Mouse (Mus musculus): ENCODE measurements around the gene Kat6b.
A peak's percentile ranks its signal among the peaks of the same experiment; 100 is the strongest.

- TF ChIP-seq CTCF (IDR thresholded peaks at IDR 0.05; ENCODE audit: insufficient read depth, low read depth, low read length): 0 out of 2 replicates have a peak, but pooled peaks have one; percentile 28
- no peak for TF ChIP-seq POLR2A (IDR thresholded peaks at IDR 0.05; ENCODE audit: insufficient read depth, low read depth, low read length)
Measured at GRCm38 (mm10) chr14:21584468-21585135, 103.4 kb downstream of the Kat6b start.
